Mouse (Mus musculus): ENCODE measurements around the gene Eppin.

DNA sequence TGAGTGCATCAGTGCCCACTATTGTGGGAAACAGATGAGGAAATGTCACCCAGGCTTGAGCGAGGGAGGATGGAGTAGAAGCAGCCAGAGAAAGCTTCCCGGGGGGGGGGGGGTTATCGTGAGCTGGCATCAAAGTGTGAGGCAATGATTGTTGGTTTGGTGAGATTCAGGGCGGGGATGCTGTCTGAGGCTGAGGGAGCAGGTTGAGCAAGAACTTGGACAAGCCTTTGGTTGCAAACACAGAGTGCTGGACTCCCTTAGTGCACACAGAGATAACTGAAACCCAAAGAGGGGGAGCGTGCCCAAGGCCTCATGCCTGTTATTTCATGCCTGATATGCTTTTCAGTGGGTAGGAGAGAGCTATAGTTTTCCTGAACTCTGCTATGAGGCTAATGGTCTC is 25.9 kb downstream of the Eppin start:
- TF ChIP-seq CTCF (IDR thresholded peaks at IDR 0.05; ENCODE audit: low read depth, low read length): no peak
- TF ChIP-seq POLR2A (IDR thresholded peaks at IDR 0.05; ENCODE audit: extremely low read depth, insufficient read depth, low read length): no peak

All from liver, adult 2 months (tissue).